Mouse (Mus musculus) intestine, embryonic 15.5 days (tissue): ENCODE data around the gene Phlpp1. TPM values are rescaled to one million over a fixed set of nuclear protein-coding genes. Genes with fewer than 3 reads are reported as not detected.

Source experiments
- ATAC-seq: fragments of 200-750 bp; cut with Nextera tagmentation; 2 replicates; pipeline ENCODE4 v1.8.0; 2017; ENCODE audit warnings: moderate TSS enrichment, moderate library complexity
- H3K27ac ChIP-seq: fragments of 300-500 bp; sonication (generic); 2 replicates; pipeline ENCODE4 v1.5.1; 2015; ENCODE audit warnings: mild to moderate bottlenecking, inconsistent platforms
- H3K27me3 ChIP-seq: fragments of 300-500 bp; sonication (generic); replicated peaks from 2 replicates; pipeline ENCODE4 v1.6.1; 2015; ENCODE audit warnings: inconsistent platforms
- H3K36me3 ChIP-seq: fragments of 300-500 bp; sonication (generic); 2 replicates; pipeline ENCODE4 v1.6.1; 2015; ENCODE audit warnings: inconsistent platforms
- H3K4me1 ChIP-seq: fragments of 300-500 bp; sonication (generic); replicated peaks from 2 replicates; pipeline ENCODE4 v1.6.1; 2015; ENCODE audit warnings: inconsistent platforms
- H3K4me2 ChIP-seq: fragments of 300-500 bp; sonication (generic); replicated peaks from 2 replicates; pipeline ENCODE4 v1.6.1; 2015; ENCODE audit warnings: mild to moderate bottlenecking, inconsistent platforms
- H3K4me3 ChIP-seq: fragments of 300-500 bp; sonication (generic); replicated peaks from 2 replicates; pipeline ENCODE4 v1.5.1; 2015; ENCODE audit warnings: inconsistent platforms
- H3K9ac ChIP-seq: fragments of 300-500 bp; sonication (generic); 2 replicates; pipeline ENCODE4 v1.6.1; 2015; ENCODE audit warnings: inconsistent platforms
- H3K9me3 ChIP-seq: fragments of 300-500 bp; sonication (generic); 2 replicates; pipeline ENCODE4 v1.6.1; 2016; ENCODE audit warnings: inconsistent platforms
- WGBS: fragments of 180-500 bp; shearing (Covaris S2); methylation state at CpG from one replicate; pipeline ENCODE4 v1.1.7; 2015; 5-methylcytosine and 5-hydroxymethylcytosine counted together
- polyA plus RNA-seq: library from polyadenylated mRNA; unstranded; fragments of >200 nt; fragmentation: Nextera tagmentation; extraction: Ambion mirVana; gene quantifications from 2 replicates; pipeline ENCODE4 v1.2.1, GENCODE M21; 2015

Gene Phlpp1
- polyA plus RNA-seq, 1 experiment from 2014 or later = 3.2 TPM

GRCm38 (mm10) chr1:106274561-106275001, 103.0 kb downstream of the Phlpp1 start:
- H3K9me3 ChIP-seq = no peaks in the 10 kb centered on the region
- H3K27ac ChIP-seq = no peak overlapping the region
- no peaks in the 10 kb centered on the region for H3K27me3 ChIP-seq
- ATAC-seq = no peak
- no peaks in the 10 kb centered on the region for H3K36me3 ChIP-seq
- 0 out of 2 replicates have a peak, but pooled peaks cover 3% of the 10 kb centered on the region for H3K4me1 ChIP-seq
- 61% methylated on average over 10 of the region's 10 CpGs for WGBS
- H3K4me3 ChIP-seq = no peak overlapping the region
- H3K9ac ChIP-seq = no peak overlapping the region
- H3K4me2 ChIP-seq = no peak overlapping the region

GRCm38 (mm10) chr1:106275142-106275541, 103.6 kb downstream of the Phlpp1 start:
- Histone ChIP-seq H3K36me3 (no peaks in the 10 kb centered on the region), H3K9ac (no peak overlapping the region), H3K4me1 (0 out of 2 replicates have a peak, but pooled peaks cover 3% of the 10 kb centered on the region), H3K9me3 (no peaks in the 10 kb centered on the region), H3K4me2 (no peak overlapping the region), H3K4me3 (no peak overlapping the region), H3K27ac (no peak overlapping the region), H3K27me3 (no peaks in the 10 kb centered on the region)
- 92% methylated on average over 4 of the region's 4 CpGs for WGBS
- no peak for ATAC-seq

- Histone ChIP-seq H3K36me3 (no peaks in the 10 kb centered on the region), H3K27me3 (no peaks in the 10 kb centered on the region), H3K4me3 (no peak overlapping the region), H3K4me1 (0 out of 2 replicates have a peak, but pooled peaks cover 3% of the 10 kb centered on the region), H3K9ac (no peak overlapping the region), H3K9me3 (no peaks in the 10 kb centered on the region), H3K4me2 (no peak overlapping the region), H3K27ac (no peak overlapping the region)
- ATAC-seq = no peak
- 73% methylated on average over 7 of the region's 7 CpGs for WGBS
These were observed 104.2 kb downstream of the Phlpp1 start for GRCm38 (mm10) chr1:106275731-106276130.

GRCm38 (mm10) chr1:106276824-106277223, 105.3 kb downstream of the Phlpp1 start:
- Histone ChIP-seq H3K4me2 (no peak overlapping the region), H3K9ac (no peak overlapping the region), H3K9me3 (no peaks in the 10 kb centered on the region), H3K27me3 (no peaks in the 10 kb centered on the region), H3K36me3 (no peaks in the 10 kb centered on the region), H3K4me1 (0 out of 2 replicates have a peak, but pooled peaks cover 3% of the 10 kb centered on the region), H3K27ac (no peak overlapping the region), H3K4me3 (no peak overlapping the region)
- no peak for ATAC-seq
- WGBS = 67% methylated on average over 1 of the region's 1 CpGs

- H3K4me3 ChIP-seq = no peak overlapping the region
- no peaks in the 10 kb centered on the region for H3K27me3 ChIP-seq
- no peak overlapping the region for H3K27ac ChIP-seq
- 0 out of 2 replicates have a peak, but pooled peaks have one; percentile 26 for ATAC-seq
- H3K4me1 ChIP-seq = 0 out of 2 replicates have a peak, but pooled peaks cover 3% of the 10 kb centered on the region
- WGBS = 52% methylated on average over 4 of the region's 4 CpGs
- no peaks in the 10 kb centered on the region for H3K9me3 ChIP-seq
- H3K4me2 ChIP-seq = no peak overlapping the region
- no peak overlapping the region for H3K9ac ChIP-seq
- no peaks in the 10 kb centered on the region for H3K36me3 ChIP-seq
These were observed 105.7 kb downstream of the Phlpp1 start for GRCm38 (mm10) chr1:106277286-106277685.

- no peak overlapping the region for H3K27ac ChIP-seq
- WGBS = 62% methylated on average over 5 of the region's 5 CpGs
- peak; percentile 90 for ATAC-seq
These were observed 107.1 kb downstream of the Phlpp1 start for GRCm38 (mm10) chr1:106278552-106279060.

GRCm38 (mm10) chr1:106279404-106280123, 108.0 kb downstream of the Phlpp1 start:
- Histone ChIP-seq H3K4me1 (0 out of 2 replicates have a peak, but pooled peaks cover 3% of the 10 kb centered on the region), H3K27ac (no peak overlapping the region), H3K4me2 (no peak overlapping the region), H3K9ac (no peak overlapping the region), H3K27me3 (no peaks in the 10 kb centered on the region), H3K4me3 (no peak overlapping the region), H3K36me3 (no peaks in the 10 kb centered on the region), H3K9me3 (no peaks in the 10 kb centered on the region)
- no peak for ATAC-seq
- WGBS = 86% methylated on average over 2 of the region's 2 CpGs

More at GRCm38 (mm10) chr1:106278552-106279060, 107.1 kb downstream of the Phlpp1 start:
- no peak overlapping the region for H3K4me2 ChIP-seq
- H3K27me3 ChIP-seq = no peaks in the 10 kb centered on the region
- no peaks in the 10 kb centered on the region for H3K9me3 ChIP-seq
- H3K9ac ChIP-seq = no peak overlapping the region
- 0 out of 2 replicates have a peak, but pooled peaks cover 3% of the 10 kb centered on the region for H3K4me1 ChIP-seq
- no peak overlapping the region for H3K4me3 ChIP-seq
- H3K36me3 ChIP-seq = no peaks in the 10 kb centered on the region

- H3K4me3 ChIP-seq = no peak overlapping the region
- H3K36me3 ChIP-seq = no peaks in the 10 kb centered on the region
- ATAC-seq = no peak
- H3K27me3 ChIP-seq = no peaks in the 10 kb centered on the region
- H3K9ac ChIP-seq = no peak overlapping the region
- no peaks in the 10 kb centered on the region for H3K9me3 ChIP-seq
- H3K4me1 ChIP-seq = 0 out of 2 replicates have a peak, but pooled peaks cover 3% of the 10 kb centered on the region
- H3K27ac ChIP-seq = no peak overlapping the region
- no peak overlapping the region for H3K4me2 ChIP-seq
- WGBS = 69% methylated on average over 8 of the region's 8 CpGs
These were observed 108.8 kb downstream of the Phlpp1 start for GRCm38 (mm10) chr1:106280171-106280913.

GRCm38 (mm10) chr1:106286815-106287214, 115.3 kb downstream of the Phlpp1 start:
- H3K27ac ChIP-seq = no peak overlapping the region
- H3K36me3 ChIP-seq = no peaks in the 10 kb centered on the region
- no peaks in the 10 kb centered on the region for H3K9me3 ChIP-seq
- no peak overlapping the region for H3K4me2 ChIP-seq
- 78% methylated on average over 7 of the region's 7 CpGs for WGBS
- H3K4me3 ChIP-seq = no peak overlapping the region
- H3K4me1 ChIP-seq = no peaks in the 10 kb centered on the region
- no peak for ATAC-seq
- H3K27me3 ChIP-seq = no peaks in the 10 kb centered on the region
- no peak overlapping the region for H3K9ac ChIP-seq

GRCm38 (mm10) chr1:106289065-106289464, 117.5 kb downstream of the Phlpp1 start:
- Histone ChIP-seq H3K9me3 (no peaks in the 10 kb centered on the region), H3K4me1 (no peaks in the 10 kb centered on the region), H3K9ac (no peak overlapping the region), H3K4me2 (no peak overlapping the region), H3K36me3 (no peaks in the 10 kb centered on the region), H3K27me3 (no peaks in the 10 kb centered on the region), H3K27ac (no peak overlapping the region), H3K4me3 (no peak overlapping the region)
- ATAC-seq = no peak
- 83% methylated on average over 5 of the region's 5 CpGs for WGBS

- H3K27me3 ChIP-seq = no peaks in the 10 kb centered on the region
- no peaks in the 10 kb centered on the region for H3K9me3 ChIP-seq
- ATAC-seq = no peak
- no peaks in the 10 kb centered on the region for H3K4me1 ChIP-seq
- H3K36me3 ChIP-seq = no peaks in the 10 kb centered on the region
- H3K4me2 ChIP-seq = no peak overlapping the region
- 85% methylated on average over 2 of the region's 2 CpGs for WGBS
- no peak overlapping the region for H3K4me3 ChIP-seq
- H3K9ac ChIP-seq = no peak overlapping the region
- no peak overlapping the region for H3K27ac ChIP-seq
These were observed 118.0 kb downstream of the Phlpp1 start for GRCm38 (mm10) chr1:106289580-106289979.

GRCm38 (mm10) chr1:106309394-106310039, 138.0 kb downstream of the Phlpp1 start:
- 88% methylated on average over 3 of the region's 3 CpGs for WGBS
- Histone ChIP-seq H3K9ac (no peak overlapping the region), H3K4me3 (no peak overlapping the region), H3K9me3 (no peaks in the 10 kb centered on the region), H3K27ac (no peak overlapping the region), H3K27me3 (no peaks in the 10 kb centered on the region), H3K4me2 (no peak overlapping the region), H3K36me3 (no peaks in the 10 kb centered on the region), H3K4me1 (no peaks in the 10 kb centered on the region)
- ATAC-seq = peak; percentile 78
